In the genomic region with DNA sequence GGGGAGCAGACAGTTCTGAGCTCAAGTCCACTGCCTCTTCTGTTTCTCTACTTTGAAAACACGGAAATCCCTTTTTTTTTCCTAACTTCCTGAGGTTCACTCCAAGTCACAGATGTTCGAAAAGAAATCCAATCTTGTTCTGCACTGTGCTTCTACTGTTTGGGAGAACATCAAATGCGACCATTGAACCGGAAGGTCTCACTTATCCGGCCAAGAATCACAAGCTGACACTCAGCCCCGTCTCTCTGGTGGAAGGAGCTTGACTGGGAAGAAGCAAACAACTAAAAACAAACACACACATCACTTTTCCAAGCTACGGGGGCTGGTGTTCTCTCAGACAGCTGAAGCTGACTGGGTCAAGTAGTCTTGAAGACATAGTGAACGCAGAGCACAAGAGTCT, we compare ENCODE assay signal across 13 mouse cellular contexts. TPM values are rescaled to one million over a fixed set of nuclear protein-coding genes. Genes with fewer than 3 reads are reported as not detected.
A peak's percentile ranks its signal among the peaks of the same experiment; 100 is the strongest.
DNase-seq lines count a peak whose midpoint lies in the region; ATAC-seq lines count a peak whose summit lies in the region.
"Had no signal": no experiment of that assay in that cellular context is flagged by ENCODE, and none has a peak within 500 bp of the region (broad histone marks: within the 10 kb centered on the region; RNA-seq: fewer than 3 reads in every experiment).

No protein-coding gene starts in this region.

- H3K36me3 ChIP-seq in forebrain, embryonic 14.5 days (ENCODE audit: control insufficient read depth, insufficient read depth, low read length), result no peaks in the 10 kb centered on the region
- H3K36me3 ChIP-seq in forebrain, embryonic 13.5 days (ENCODE audit: poor library complexity, severe bottlenecking), result no peaks in the 10 kb centered on the region
- no peaks in the 10 kb centered on the region for H3K36me3 ChIP-seq in megakaryocyte, embryonic 14.5 days (replicated peaks; ENCODE audit: low read length)
- no peaks in the 10 kb centered on the region for H3K36me3 ChIP-seq in kidney, embryonic 15.5 days
- H3K36me3 ChIP-seq in limb, embryonic 10.5 days, result no peaks in the 10 kb centered on the region

- no peak overlapping the region for H3K27ac ChIP-seq in forebrain, embryonic 14.5 days (ENCODE audit: low read depth, low read length)
- no peak overlapping the region for H3K27ac ChIP-seq in forebrain, embryonic 13.5 days
- H3K27ac ChIP-seq in kidney, embryonic 15.5 days, result peak overlapping the region; percentile 62
- H3K27ac ChIP-seq in limb, embryonic 10.5 days, result no peak overlapping the region

- peak; percentile 23 for DNase-seq in forebrain, embryonic 14.5 days (ENCODE audit: low spot score)
- peak; percentile 34 for DNase-seq in lung, postnatal 25 days (ENCODE audit: low spot score)
- no peak for DNase-seq in frontal cortex, postnatal 10 days (ENCODE audit: low spot score in 2 of 2)
- DNase-seq in limb, embryonic 10.5 days (ENCODE audit: low spot score), result no peak
- DNase-seq: cerebellum, adult 11-12 months; gastrocnemius, postnatal 36 days; liver, postnatal 0 days; spleen, adult 18-20 months had no signal

- WGBS in forebrain, embryonic 14.5 days, result 64% methylated on average over 8 of the region's 8 CpGs
- 68% methylated on average over 8 of the region's 8 CpGs for WGBS in forebrain, embryonic 13.5 days
- WGBS in kidney, embryonic 15.5 days, result 15% methylated on average over 8 of the region's 8 CpGs
- WGBS in limb, embryonic 10.5 days, result 82% methylated on average over 8 of the region's 8 CpGs

- H3K4me2 ChIP-seq in forebrain, embryonic 14.5 days (ENCODE audit: low read length), result no peak overlapping the region
- H3K4me2 ChIP-seq in forebrain, embryonic 13.5 days, result no peak overlapping the region
- H3K4me2 ChIP-seq in kidney, embryonic 15.5 days, result 0 out of 2 replicates have a peak overlapping the region, but pooled peaks have one; percentile 19

- H3K27me3 ChIP-seq in forebrain, embryonic 14.5 days (replicated peaks; ENCODE audit: control insufficient read depth, insufficient read depth, low read length), result no peaks in the 10 kb centered on the region
- no peaks in the 10 kb centered on the region for H3K27me3 ChIP-seq in forebrain, embryonic 13.5 days
- no peaks in the 10 kb centered on the region for H3K27me3 ChIP-seq in megakaryocyte, embryonic 14.5 days (replicated peaks)
- no peaks in the 10 kb centered on the region for H3K27me3 ChIP-seq in kidney, embryonic 15.5 days
- no peaks in the 10 kb centered on the region for H3K27me3 ChIP-seq in limb, embryonic 10.5 days (ENCODE audit: low read depth, poor library complexity, severe bottlenecking)

- no peak for ATAC-seq in forebrain, embryonic 14.5 days
- ATAC-seq in forebrain, embryonic 13.5 days, result no peak
- ATAC-seq in megakaryocyte, adult 5-6 weeks (ENCODE audit: poor library complexity, severe bottlenecking), result no peak
- 0 out of 2 replicates have a peak, but pooled peaks have one; percentile 15 for ATAC-seq in kidney, embryonic 15.5 days (replicated peaks; ENCODE audit: low FRiP score)
- ATAC-seq: liver, postnatal 0 days had no signal

- no peak overlapping the region for H3K4me3 ChIP-seq in forebrain, embryonic 14.5 days (ENCODE audit: low read depth, low read length)
- no peak overlapping the region for H3K4me3 ChIP-seq in forebrain, embryonic 13.5 days
- H3K4me3 ChIP-seq in megakaryocyte, embryonic 14.5 days (replicated peaks), result peak overlapping the region; percentile 71
- H3K4me3 ChIP-seq in kidney, embryonic 15.5 days (replicated peaks), result no peak overlapping the region
- no peak overlapping the region for H3K4me3 ChIP-seq in limb, embryonic 10.5 days
- H3K4me3 ChIP-seq: myocyte had no signal

- no peaks in the 10 kb centered on the region for H3K9me3 ChIP-seq in forebrain, embryonic 14.5 days (replicated peaks; ENCODE audit: control insufficient read depth, low read length)
- H3K9me3 ChIP-seq in forebrain, embryonic 13.5 days (replicated peaks), result no peaks in the 10 kb centered on the region
- H3K9me3 ChIP-seq in megakaryocyte, embryonic 14.5 days, result peaks cover 11% of the 10 kb centered on the region
- H3K9me3 ChIP-seq in kidney, embryonic 15.5 days (replicated peaks), result no peaks in the 10 kb centered on the region
- no peaks in the 10 kb centered on the region for H3K9me3 ChIP-seq in limb, embryonic 10.5 days (replicated peaks)

- H3K4me1 ChIP-seq in forebrain, embryonic 14.5 days (ENCODE audit: control insufficient read depth, insufficient read depth, low read length), result no peaks in the 10 kb centered on the region
- no peaks in the 10 kb centered on the region for H3K4me1 ChIP-seq in forebrain, embryonic 13.5 days
- H3K4me1 ChIP-seq in megakaryocyte, embryonic 14.5 days, result peaks cover 23% of the 10 kb centered on the region
- H3K4me1 ChIP-seq in kidney, embryonic 15.5 days, result peaks cover 7% of the 10 kb centered on the region; the same call in 1 of the 2 replicates
- H3K4me1 ChIP-seq in limb, embryonic 10.5 days, result no peaks in the 10 kb centered on the region

- H3K9ac ChIP-seq in forebrain, embryonic 14.5 days (ENCODE audit: low read length), result no peak overlapping the region
- no peak overlapping the region for H3K9ac ChIP-seq in forebrain, embryonic 13.5 days
- no peak overlapping the region for H3K9ac ChIP-seq in kidney, embryonic 15.5 days
- H3K9ac ChIP-seq: liver, postnatal 0 days had no signal

RNA-seq across cellular contexts. Expression of a gene that starts 21.9 kb away (rescaled TPM):
- 73.0 and 81.5 TPM in 2 replicates for polyA plus RNA-seq in forebrain, embryonic 14.5 days (2014; fragmentation: Nextera tagmentation; extraction: Ambion mirVana)
- 46.7 and 48.0 TPM in 2 replicates for polyA plus RNA-seq in forebrain, embryonic 13.5 days (2015; fragmentation: Nextera tagmentation; extraction: Ambion mirVana)
- 0.63 TPM in 1 of 2 replicates, not detected in the other for polyA plus RNA-seq in megakaryocyte, embryonic 14.5 days (2012; ENCODE audit: insufficient read depth, low replicate concordance)
- 1.8 and 2.7 TPM in 2 replicates for total RNA-seq in megakaryocyte, adult 5-6 weeks (2015)
- 2.0 and 5.2 TPM in 2 replicates for total RNA-seq in megakaryocyte, adult 5-6 weeks (2017)
- polyA plus RNA-seq in kidney, embryonic 15.5 days (2015; fragmentation: Nextera tagmentation; extraction: Ambion mirVana), result 51.0 and 54.4 TPM in 2 replicates
- polyA plus RNA-seq in limb, embryonic 10.5 days (2016; fragmentation: Nextera tagmentation; extraction: Ambion mirVana), result 35.1 and 35.9 TPM in 2 replicates

Comparison
In these comparisons a context has a peak if more than half of its experiments do, and no peak if none do; other contexts are left out.
1. DNase-seq: peak in forebrain, embryonic 14.5 days (single experiment) and lung, postnatal 25 days (single experiment); none in frontal cortex, postnatal 10 days (0 of 2) and limb, embryonic 10.5 days (single experiment).
2. RNA of a gene that starts 21.9 kb away (polyA plus RNA-seq): 73.0 to 81.5 TPM in forebrain, embryonic 14.5 days, 51.0 to 54.4 TPM in kidney, embryonic 15.5 days, 46.7 to 48.0 TPM in forebrain, embryonic 13.5 days and 35.1 to 35.9 TPM in limb, embryonic 10.5 days; 0.63 TPM in megakaryocyte, embryonic 14.5 days; every median in the first group is over 10 times any median in the second.